In the genomic region with DNA sequence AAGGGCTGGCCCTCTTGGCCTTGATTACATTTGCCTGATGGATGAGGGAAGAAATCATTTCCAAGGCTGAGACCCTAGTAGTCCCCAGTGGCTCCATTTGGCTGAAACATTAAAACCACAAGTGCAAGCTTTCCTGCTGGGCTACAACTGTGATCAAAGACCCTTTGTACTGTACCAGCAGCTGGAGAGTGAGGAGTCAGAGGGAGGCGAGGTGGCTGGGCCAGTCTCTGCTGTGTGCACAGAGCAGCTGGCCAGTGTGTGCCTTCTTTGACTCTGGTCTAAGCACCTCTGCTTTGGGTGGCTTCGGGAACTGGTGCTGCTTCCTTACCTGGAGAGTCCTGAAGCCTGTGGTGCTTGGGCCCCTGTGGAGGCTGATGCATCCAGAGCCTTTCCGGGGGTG, we compare ENCODE assay signal across 12 mouse cellular contexts.
DNase-seq lines count a peak whose midpoint lies in the region; ATAC-seq lines count a peak whose summit lies in the region.
"Had no signal": no experiment of that assay in that cellular context is flagged by ENCODE, and none has a peak within 500 bp of the region (broad histone marks: within the 10 kb centered on the region; RNA-seq: fewer than 3 reads in every experiment).

No protein-coding gene starts in this region.

- no peaks in the 10 kb centered on the region for H3K36me3 ChIP-seq in forebrain, embryonic 12.5 days (replicated peaks)
- H3K36me3 ChIP-seq in forebrain, embryonic 15.5 days = no peaks in the 10 kb centered on the region
- H3K36me3 ChIP-seq in midbrain, embryonic 13.5 days = no peaks in the 10 kb centered on the region
- H3K36me3 ChIP-seq: embryonic facial prominence, embryonic 12.5 days had no signal

- 74% methylated on average over 3 of the region's 3 CpGs for WGBS in forebrain, embryonic 12.5 days
- WGBS in forebrain, embryonic 15.5 days = 71% methylated on average over 3 of the region's 3 CpGs
- WGBS in midbrain, embryonic 13.5 days = 63% methylated on average over 3 of the region's 3 CpGs

- no peak overlapping the region for H3K27ac ChIP-seq in forebrain, embryonic 12.5 days
- no peak overlapping the region for H3K27ac ChIP-seq in forebrain, embryonic 15.5 days (replicated peaks)
- no peak overlapping the region for H3K27ac ChIP-seq in midbrain, embryonic 13.5 days
- H3K27ac ChIP-seq: embryonic facial prominence, embryonic 12.5 days had no signal

- ATAC-seq in forebrain, embryonic 12.5 days (ENCODE audit: low FRiP score) = peak; percentile 30; the same call in 1 of the 2 replicates
- no peak for ATAC-seq in forebrain, embryonic 15.5 days (replicated peaks)
- peak; percentile 57; the same call in 1 of the 2 replicates for ATAC-seq in midbrain, embryonic 13.5 days

- H3K9ac ChIP-seq in forebrain, embryonic 12.5 days = no peak overlapping the region
- no peak overlapping the region for H3K9ac ChIP-seq in forebrain, embryonic 15.5 days (replicated peaks)
- no peak overlapping the region for H3K9ac ChIP-seq in midbrain, embryonic 13.5 days (replicated peaks)
- H3K9ac ChIP-seq: embryonic facial prominence, embryonic 12.5 days had no signal

- H3K4me1 ChIP-seq in forebrain, embryonic 12.5 days = peaks cover 9% of the 10 kb centered on the region; the same call in 1 of the 2 replicates
- no peaks in the 10 kb centered on the region for H3K4me1 ChIP-seq in forebrain, embryonic 15.5 days
- H3K4me1 ChIP-seq in midbrain, embryonic 13.5 days (replicated peaks) = peaks cover 7% of the 10 kb centered on the region

- DNase-seq in brain, adult 2 months (ENCODE audit: low read depth, low spot score) = peak; percentile 78
- DNase-seq in forelimb bud, embryonic 11.5 days (ENCODE audit: low read depth, low spot score) = peak; percentile 62
- no peak for DNase-seq in urinary bladder, adult 2 months (ENCODE audit: low spot score)
- no peak for DNase-seq in kidney, postnatal 4 days
- DNase-seq in natural killer cell, adult 2 months (ENCODE audit: low spot score in 2 of 2) = no peak
- DNase-seq: gastrocnemius, postnatal 10 days; kidney, postnatal 25 days; lung, postnatal 14 days had no signal

- H3K4me3 ChIP-seq in forebrain, embryonic 12.5 days (replicated peaks) = no peak overlapping the region
- no peak overlapping the region for H3K4me3 ChIP-seq in forebrain, embryonic 15.5 days
- no peak overlapping the region for H3K4me3 ChIP-seq in midbrain, embryonic 13.5 days (replicated peaks)
- H3K4me3 ChIP-seq: embryonic facial prominence, embryonic 12.5 days had no signal

- no peaks in the 10 kb centered on the region for H3K9me3 ChIP-seq in forebrain, embryonic 12.5 days
- no peaks in the 10 kb centered on the region for H3K9me3 ChIP-seq in forebrain, embryonic 15.5 days
- H3K9me3 ChIP-seq in midbrain, embryonic 13.5 days = no peaks in the 10 kb centered on the region
- H3K9me3 ChIP-seq: embryonic facial prominence, embryonic 12.5 days had no signal

- no peak overlapping the region for H3K4me2 ChIP-seq in forebrain, embryonic 12.5 days
- H3K4me2 ChIP-seq in forebrain, embryonic 15.5 days (replicated peaks) = no peak overlapping the region
- no peak overlapping the region for H3K4me2 ChIP-seq in midbrain, embryonic 13.5 days (replicated peaks)
- H3K4me2 ChIP-seq: embryonic facial prominence, embryonic 12.5 days had no signal

- no peaks in the 10 kb centered on the region for H3K27me3 ChIP-seq in forebrain, embryonic 12.5 days
- no peaks in the 10 kb centered on the region for H3K27me3 ChIP-seq in forebrain, embryonic 15.5 days
- no peaks in the 10 kb centered on the region for H3K27me3 ChIP-seq in midbrain, embryonic 13.5 days
- H3K27me3 ChIP-seq: embryonic facial prominence, embryonic 12.5 days had no signal

Comparison
In these comparisons a context has a peak if more than half of its experiments do, and no peak if none do; other contexts are left out.
1. DNase-seq: peak in brain, adult 2 months (single experiment) and forelimb bud, embryonic 11.5 days (single experiment); none in urinary bladder, adult 2 months (single experiment), kidney, postnatal 4 days (0 of 2) and natural killer cell, adult 2 months (0 of 2).